Mouse (Mus musculus): Measurements from ENCODE around the gene Ikbke.

DNA sequence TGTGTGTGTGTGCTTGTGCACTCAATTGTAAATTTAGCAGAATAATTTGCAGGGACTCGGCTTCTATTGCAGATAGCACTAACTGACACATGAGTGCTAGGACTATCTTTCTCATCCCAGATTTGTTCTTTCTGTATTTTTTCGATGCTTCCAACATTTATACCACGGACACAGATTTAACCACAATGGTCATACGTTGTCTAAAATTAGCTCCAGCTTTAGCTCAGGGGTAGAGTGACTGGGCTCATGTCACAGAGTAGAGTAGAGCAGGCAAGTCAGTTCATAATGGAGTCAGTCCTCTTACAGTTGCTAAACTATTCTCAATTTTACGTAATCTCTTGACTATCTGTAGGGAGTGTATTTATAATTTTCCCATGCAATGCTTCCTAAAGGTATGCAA lies 50.7 kb downstream of the Ikbke start:
- TF ChIP-seq CTCF (IDR thresholded peaks at IDR 0.05; ENCODE audit: borderline replicate concordance, control insufficient read depth, extremely low read depth, insufficient read depth, low read length, poor library complexity) (no peak), POLR2A (IDR thresholded peaks at IDR 0.05; ENCODE audit: control insufficient read depth, extremely low read depth, insufficient read depth, low read length, poor library complexity) (no peak)
